Mouse (Mus musculus): ENCODE results near the gene Ddi1.
A peak's percentile ranks its signal among the peaks of the same experiment; 100 is the strongest.
"Not testable (repeated sequence)": the region's sequence is repeated elsewhere in the genome, so short reads cannot be mapped to it uniquely, and the experiment has no call there.

The Ddi1 gene

DNA sequence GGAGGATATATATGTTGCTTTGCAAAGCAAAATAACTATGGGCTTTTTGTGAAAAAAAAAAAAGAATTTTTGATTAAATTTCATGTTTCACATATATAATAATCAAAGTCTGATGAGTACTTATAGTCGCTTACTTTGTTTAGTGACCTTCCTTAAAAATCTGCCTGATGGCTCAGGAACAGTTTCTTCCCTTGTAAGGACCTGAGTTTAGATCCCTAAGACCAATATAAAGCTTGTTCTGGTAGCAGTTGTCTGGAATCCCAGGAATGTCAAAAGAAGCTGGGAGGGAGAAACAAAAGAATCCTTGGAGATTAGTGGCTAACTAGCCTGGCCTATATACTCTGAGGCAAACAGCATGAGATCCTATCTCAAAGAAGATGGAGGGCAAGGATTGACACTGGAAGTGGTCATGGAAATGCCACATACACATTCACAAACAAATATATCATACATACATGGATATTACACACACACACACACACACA is at the start of gene Ddi1:
Ddi1 (minus strand) TSS at position 51 of the 485 bp plus-strand sequence.
- peak; percentile 6 for DNase-seq (ENCODE audit: low spot score)

DNA sequence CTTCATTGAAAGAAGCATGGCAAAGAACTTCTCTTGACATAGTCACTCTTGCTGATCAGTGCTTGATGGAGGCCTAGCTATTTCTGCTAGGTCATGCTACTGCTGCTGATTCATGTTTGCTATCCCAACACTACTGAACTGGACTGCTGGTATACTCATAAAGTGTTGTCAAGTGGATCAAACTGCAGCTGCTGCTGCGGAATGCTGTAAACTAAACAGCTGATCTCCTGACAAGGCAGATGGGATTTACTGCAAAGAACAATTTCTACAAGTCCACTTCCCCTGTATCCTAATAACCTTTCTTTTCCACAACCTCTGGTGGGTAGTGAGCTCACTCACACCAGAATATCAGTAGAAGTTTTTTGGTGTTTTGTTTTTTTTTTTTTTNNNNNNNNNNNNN is 47.5 kb upstream of the Ddi1 start:
- peak; percentile 6 for DNase-seq (ENCODE audit: low spot score)

DNA sequence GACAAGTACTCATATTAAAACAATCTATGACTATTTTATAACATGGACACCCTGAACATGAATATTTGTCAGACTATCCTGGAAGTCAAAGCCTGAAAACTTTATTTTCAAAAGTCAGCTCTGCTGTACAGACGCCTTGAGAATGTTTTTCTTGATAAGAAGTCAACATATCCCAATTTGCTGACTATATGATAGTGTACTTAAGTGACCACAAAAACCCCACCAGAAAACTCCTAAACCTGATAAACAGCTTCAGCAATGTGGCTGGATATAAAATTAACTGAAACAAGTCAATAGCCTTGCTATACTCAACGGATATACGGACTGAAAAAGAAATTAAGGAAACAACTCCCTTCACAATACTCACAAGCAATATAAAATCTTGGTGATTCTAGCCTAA is 36.2 kb upstream of the Ddi1 start:
- no peak for DNase-seq (ENCODE audit: low spot score)

DNA sequence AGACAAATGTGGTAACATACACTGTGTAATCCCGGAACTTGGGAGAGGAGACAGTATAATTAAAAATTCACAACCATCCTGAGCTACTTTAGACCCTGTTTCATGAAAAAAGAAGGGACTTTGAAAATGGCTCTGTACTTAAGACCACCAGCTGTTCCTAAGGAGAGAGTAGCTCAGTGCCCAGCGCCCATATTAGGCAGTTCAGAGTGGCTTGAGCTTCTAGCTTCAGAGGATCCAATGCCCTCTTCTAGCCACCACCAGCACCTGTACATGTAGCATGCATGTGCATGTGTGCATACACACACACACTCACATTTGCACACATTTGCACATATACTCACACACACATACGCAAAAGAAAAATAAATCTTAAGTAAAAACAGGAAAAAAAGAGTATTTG is 34.9 kb upstream of the Ddi1 start:
- DNase-seq (ENCODE audit: low spot score) = no peak

DNA sequence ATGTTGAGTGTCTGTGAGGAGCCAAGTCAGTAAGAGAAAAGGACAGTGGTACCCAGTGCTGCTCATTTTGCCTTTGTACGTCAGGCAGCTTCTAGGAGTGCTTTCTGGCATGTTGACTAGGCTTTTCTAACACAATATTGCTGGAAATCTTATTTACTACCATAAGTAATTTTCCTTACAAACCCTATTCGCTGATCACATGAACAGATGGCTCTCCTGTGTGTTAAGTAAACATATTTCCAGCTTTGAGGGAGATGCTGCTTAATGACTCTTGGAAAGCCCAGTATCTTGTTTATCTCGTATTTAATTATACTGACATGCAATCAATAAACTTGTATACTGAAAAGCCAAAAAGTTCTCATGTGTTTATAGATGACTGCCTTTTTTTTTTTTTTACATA is 32.4 kb upstream of the Ddi1 start:
- DNase-seq (ENCODE audit: low spot score) = no peak

DNA sequence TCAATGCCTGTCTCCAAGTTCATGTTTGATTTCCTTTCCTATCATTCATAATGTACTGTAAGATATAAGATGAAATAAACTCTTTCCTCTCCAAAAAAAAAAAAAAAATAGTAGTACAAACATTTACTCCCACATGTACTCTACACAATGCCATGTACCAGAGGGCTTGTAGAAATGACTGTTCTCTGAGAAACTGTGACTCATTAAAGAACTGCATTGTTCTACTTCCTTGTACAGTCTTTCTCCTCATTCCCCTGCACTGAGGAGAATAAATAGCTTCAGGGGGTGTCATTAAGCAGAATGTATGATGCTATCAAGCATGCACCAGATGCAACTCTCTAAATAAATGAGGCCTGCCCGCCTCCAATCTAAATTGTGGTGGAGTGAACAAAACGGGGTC is 28.9 kb upstream of the Ddi1 start:
- no peak for DNase-seq (ENCODE audit: low spot score)

DNA sequence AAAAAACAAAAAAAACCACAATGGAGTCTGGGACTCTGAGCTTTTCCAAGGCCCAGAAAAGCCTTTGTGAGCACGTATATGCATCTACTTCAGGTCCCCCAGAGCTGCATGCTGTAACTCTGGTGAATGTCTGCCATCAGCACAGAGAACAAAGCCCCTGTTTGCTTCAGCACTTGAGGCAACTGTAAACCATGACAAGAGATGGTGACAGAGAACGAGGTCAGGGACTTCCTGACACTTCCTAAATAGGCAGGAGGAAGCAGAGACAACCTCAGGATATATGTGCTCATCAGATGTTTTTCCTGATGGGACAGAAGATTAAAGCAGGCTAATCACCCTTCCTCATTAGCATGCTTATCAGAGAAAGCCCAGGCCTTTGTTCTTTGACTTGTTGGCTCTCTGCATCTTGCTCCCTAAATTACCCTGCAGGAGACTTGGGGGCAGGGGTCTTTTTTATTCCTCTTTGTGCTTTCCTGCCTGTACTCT is 19.6 kb upstream of the Ddi1 start:
- DNase-seq (ENCODE audit: low spot score) = no peak

DNA sequence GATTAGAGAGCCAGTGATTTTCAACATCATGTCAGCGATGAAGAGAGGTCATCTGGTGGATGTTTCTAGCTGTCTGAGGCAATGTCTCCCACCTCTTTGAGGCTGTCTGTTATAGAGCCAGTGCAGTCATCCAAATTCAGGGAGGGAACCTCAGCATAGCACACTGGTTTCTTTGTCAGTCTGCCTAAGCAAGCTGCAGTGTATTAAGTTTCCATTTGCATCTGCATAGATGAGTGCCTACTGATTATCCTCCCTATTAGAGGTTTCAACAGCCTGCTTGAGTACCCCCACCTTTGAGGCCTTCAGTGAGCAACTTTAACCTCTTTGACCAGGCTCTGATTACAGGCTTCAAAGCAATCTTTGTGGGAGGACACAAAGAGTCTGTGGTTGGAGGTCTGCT is 17.1 kb upstream of the Ddi1 start:
- no peak for DNase-seq (ENCODE audit: low spot score)

DNA sequence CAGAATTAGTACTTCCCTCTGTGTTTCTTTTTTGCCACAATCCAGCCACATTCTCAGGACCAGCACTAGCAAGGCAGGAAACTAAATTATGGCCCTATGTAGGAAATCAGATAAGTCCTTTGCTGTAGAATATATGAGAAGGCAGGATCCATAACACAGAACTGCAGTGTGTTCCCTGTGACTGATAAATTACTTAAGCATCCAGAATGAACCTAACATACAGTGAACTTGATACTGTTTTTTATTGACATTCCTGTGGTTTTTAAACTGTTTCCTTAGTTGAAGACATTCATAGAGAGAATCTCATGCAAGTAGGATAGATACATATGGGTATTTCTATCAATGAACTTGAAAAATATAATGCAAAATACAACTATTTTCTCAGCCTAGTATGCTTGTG is 7.9 kb upstream of the Ddi1 start:
- no peak for DNase-seq (ENCODE audit: low spot score)

DNA sequence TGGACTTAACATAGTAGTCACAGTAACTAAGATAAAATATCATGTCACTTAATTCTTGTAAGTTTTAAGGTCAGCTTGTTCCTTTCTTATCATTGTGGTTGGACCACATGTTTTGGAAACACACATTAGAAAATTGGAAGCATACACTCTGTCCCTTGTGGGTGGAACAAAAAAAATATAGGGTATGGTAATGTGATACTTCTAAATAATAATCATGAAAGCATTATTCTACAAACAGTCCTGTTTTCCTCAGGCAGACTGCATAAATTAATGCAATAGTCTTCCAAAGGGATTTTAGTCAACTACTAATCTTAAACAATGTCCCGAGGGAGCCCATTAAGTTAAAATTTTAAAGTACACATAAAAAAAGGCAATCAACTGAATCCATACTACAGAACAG is 6.7 kb upstream of the Ddi1 start:
- no peak for DNase-seq (ENCODE audit: low spot score)

DNA sequence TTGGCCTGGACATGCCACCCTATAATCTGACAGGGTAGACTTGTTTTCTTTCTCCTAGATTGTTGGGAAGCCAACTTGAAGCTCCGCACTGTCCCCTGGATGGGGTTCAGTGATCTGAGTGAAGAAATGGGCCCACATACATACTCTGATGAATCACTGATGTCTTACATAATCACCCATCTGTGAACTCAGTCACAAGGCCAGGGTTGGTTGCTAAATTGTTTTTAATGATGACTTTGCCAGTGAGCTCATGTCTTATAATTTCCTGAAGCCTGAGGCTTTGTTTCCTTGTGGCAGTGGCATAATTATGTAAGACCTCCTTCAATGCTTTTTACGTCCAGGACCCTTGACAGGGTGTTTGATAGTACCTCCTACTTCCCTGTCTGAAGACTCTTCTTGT is 4.8 kb downstream of the Ddi1 start:
- DNase-seq (ENCODE audit: low spot score) = no peak

DNA sequence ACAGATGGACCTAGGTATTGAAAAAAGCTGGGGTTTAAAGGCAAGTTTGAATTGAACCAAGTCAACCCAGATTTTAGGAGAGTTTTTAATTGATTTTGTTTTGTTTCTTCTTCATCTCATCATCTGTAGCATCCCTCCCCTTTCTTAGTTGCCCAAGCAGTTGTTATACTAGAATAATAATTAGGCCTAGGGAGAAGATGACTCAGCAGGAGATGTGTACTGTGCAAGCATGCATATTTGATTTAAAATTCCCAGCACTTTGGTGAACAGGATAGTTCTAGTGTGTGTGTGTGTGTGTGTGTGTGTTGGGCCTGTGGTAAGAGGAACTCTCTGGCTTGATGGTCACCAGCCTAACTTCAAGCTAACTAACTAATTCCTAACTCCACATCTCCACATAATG is 12.6 kb downstream of the Ddi1 start:
- DNase-seq (ENCODE audit: low spot score) = no peak

DNA sequence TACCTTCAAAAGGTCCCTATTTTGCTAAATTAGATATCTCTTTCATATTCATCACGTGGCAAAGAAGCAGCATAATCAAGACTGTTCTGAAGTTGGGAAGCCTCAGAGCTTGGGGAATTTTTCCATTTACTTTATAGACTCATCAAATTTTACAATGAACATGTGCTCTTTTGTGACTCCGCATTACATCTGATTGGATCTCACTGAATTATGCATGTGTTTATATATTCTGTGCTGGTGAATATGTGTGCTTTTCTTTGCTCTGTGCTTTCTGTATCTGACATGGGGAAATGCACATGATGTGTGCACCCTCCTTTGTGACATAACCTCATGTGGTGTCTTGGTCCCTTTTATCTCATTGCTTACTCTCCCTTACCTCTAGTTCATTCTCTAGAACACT is 17.7 kb downstream of the Ddi1 start:
- no peak for DNase-seq (ENCODE audit: low spot score)

DNA sequence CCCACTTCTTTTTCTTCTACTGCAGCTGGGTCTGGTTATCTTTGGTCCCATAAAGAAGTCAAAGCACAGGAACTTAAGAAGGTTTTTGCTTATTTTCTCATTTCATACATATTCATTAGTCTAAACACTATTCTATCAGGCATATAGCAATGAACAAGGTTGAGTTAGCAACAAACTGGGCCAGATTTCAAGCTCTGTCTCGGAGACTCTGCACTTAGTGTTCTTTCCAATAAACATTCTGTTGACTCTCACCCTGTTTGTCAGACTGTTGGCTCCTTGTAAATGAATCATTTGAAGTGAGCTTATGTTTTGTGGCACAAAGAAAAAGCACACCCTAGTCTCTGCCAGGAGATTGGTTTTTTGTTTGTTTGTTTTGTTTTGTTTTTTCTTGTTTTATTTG is 19.3 kb downstream of the Ddi1 start:
- no peak for DNase-seq (ENCODE audit: low spot score)

DNA sequence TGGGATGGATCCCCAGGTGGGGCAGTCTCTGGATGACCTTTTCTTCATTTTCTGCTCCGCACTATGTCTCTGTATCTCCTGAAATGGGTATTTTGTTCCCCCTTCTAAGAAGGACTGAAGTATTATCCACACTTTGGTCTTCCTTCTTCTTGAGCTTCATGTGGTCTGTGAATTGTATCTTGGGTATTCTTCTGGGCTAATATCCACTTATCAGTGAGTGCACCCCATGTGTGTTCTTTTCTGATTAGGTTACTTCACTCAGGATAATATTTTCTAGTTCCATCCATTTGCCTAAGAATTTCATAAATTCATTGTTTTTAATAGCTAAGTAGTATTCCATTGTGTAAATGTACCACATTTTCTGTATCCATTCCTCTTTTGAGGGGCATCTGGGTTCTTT is 33.7 kb downstream of the Ddi1 start:
- not testable (repeated sequence) for DNase-seq (ENCODE audit: low spot score)

DNA sequence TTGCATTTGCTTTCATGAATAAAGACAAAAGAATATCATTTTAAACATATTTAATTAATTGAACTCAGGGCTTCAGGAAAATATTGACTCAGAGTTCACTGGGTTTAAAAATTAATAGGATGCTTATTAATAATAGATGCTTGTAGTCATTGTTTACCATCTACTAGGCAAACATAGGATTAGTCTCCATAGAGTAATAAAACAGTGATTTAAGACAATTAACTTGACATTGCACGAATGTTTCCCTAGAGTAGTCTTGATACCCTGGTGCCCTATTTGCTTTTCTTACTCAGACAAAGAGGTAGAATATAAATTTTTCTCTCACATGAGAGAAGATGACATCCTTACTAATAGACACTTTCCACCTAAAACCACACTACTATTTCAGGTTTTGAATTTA is 52.1 kb downstream of the Ddi1 start:
- no peak for DNase-seq (ENCODE audit: low spot score)

DNA sequence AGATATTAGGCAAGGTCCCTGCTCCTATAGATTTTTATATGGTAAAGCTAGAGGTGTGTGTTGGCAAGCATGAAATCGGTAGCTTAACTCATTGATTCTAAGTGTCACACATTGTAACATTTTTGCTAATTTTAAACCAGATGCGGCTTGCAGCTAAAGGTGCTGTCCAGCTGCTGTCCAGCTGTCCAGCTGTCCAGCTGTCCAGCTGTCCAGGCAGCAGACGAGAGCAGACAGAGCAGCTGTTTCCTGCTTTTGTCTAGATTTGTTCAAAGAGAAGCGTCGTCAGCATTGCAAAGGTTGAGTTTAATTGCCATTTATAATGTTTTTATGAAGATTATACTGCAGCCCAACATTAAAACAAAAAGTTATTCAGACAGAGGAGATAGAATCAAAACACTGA is 56.8 kb downstream of the Ddi1 start:
- no peak for DNase-seq (ENCODE audit: low spot score)
